Mouse (Mus musculus) forebrain, embryonic 15.5 days (tissue): ENCODE data around the gene Crybb2. TPM values are rescaled to one million over a fixed set of nuclear protein-coding genes. Genes with fewer than 3 reads are reported as not detected.
"Not testable (repeated sequence)": the region's sequence is repeated elsewhere in the genome, so short reads cannot be mapped to it uniquely, and the experiment has no call there.

Source experiments
- ATAC-seq: fragments of 200-750 bp; cut with Nextera tagmentation; replicated peaks from 2 replicates; pipeline ENCODE4 v1.8.0; 2017; ENCODE audit warnings: mild to moderate bottlenecking, moderate TSS enrichment, moderate library complexity
- H3K27ac ChIP-seq: fragments of 300-500 bp; sonication (generic); replicated peaks from 2 replicates; pipeline ENCODE4 v1.5.1; 2015; ENCODE audit warnings: mild to moderate bottlenecking, inconsistent platforms
- H3K27me3 ChIP-seq: fragments of 300-500 bp; sonication (generic); 2 replicates; pipeline ENCODE4 v1.6.1; 2015; ENCODE audit warnings: inconsistent platforms
- H3K36me3 ChIP-seq: fragments of 300-500 bp; sonication (generic); 2 replicates; pipeline ENCODE4 v1.6.1; 2015; ENCODE audit warnings: mild to moderate bottlenecking, inconsistent platforms
- H3K4me1 ChIP-seq: fragments of 300-500 bp; sonication (generic); 2 replicates; pipeline ENCODE4 v1.6.1; 2015; ENCODE audit warnings: inconsistent platforms
- H3K4me2 ChIP-seq: fragments of 300-500 bp; sonication (generic); replicated peaks from 2 replicates; pipeline ENCODE4 v1.6.1; 2015; ENCODE audit warnings: mild to moderate bottlenecking, inconsistent platforms
- H3K4me3 ChIP-seq: fragments of 300-500 bp; sonication (generic); 2 replicates; pipeline ENCODE4 v1.5.1; 2015; ENCODE audit warnings: mild to moderate bottlenecking, inconsistent platforms
- H3K9ac ChIP-seq: fragments of 300-500 bp; sonication (generic); replicated peaks from 2 replicates; pipeline ENCODE4 v1.6.1; 2015; ENCODE audit warnings: mild to moderate bottlenecking, inconsistent platforms
- H3K9me3 ChIP-seq: fragments of 300-500 bp; sonication (generic); 2 replicates; pipeline ENCODE4 v1.6.1; 2016; ENCODE audit warnings: inconsistent platforms
- WGBS: fragments of 180-500 bp; shearing (Covaris S2); methylation state at CpG from one replicate; pipeline ENCODE4 v1.1.7; 2015; ENCODE audit warnings: mixed read lengths; 5-methylcytosine and 5-hydroxymethylcytosine counted together
- polyA plus RNA-seq: library from polyadenylated mRNA; unstranded; fragments of >200 nt; fragmentation: Nextera tagmentation; extraction: Ambion mirVana; gene quantifications from 2 replicates; pipeline ENCODE4 v1.2.1, GENCODE M21; 2015

Crybb2 gene
- not detected in 2 replicates for polyA plus RNA-seq

- no peak within 1 kb of the TSS for H3K4me3 ChIP-seq
- H3K4me1 ChIP-seq, result no peaks in the 10 kb centered on the region
- no peaks in the 10 kb centered on the region for H3K27me3 ChIP-seq
- H3K36me3 ChIP-seq, result no peaks in the 10 kb centered on the region
- no peak within 1 kb of the TSS for H3K27ac ChIP-seq
- ATAC-seq, result no peak
- no peak within 1 kb of the TSS for H3K4me2 ChIP-seq
- no peak within 1 kb of the TSS for H3K9ac ChIP-seq
- no peaks in the 10 kb centered on the region for H3K9me3 ChIP-seq
These were observed at the start of gene Crybb2 for GRCm38 (mm10) chr5:113070017-113070416. Gene Crybb2, minus strand, starts transcription at chr5:113070117.

DNA sequence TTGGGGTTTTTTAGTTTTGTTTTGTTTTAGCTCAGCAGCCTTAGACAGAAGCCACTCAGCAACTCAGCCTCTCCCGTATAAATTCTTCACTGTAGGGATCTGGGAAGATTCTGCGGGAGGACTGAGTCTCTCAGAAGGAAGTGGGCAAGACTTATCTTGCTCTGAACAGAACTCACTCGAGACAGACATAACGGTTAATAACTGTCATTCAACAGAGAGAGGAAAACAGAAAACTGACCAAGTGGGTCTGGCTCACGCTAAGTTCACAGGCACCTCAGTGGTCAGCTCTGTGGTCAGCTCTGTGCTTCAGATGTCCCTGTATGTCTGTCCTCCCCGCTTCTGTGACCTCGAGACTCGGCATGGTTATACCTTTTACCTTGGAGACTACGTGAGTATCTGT lies 49.4 kb upstream of the Crybb2 start:
- no peaks in the 10 kb centered on the region for H3K27me3 ChIP-seq
- H3K36me3 ChIP-seq, result no peaks in the 10 kb centered on the region
- H3K4me2 ChIP-seq, result no peak overlapping the region
- no peaks in the 10 kb centered on the region for H3K9me3 ChIP-seq
- no peak overlapping the region for H3K9ac ChIP-seq
- no peak overlapping the region for H3K4me3 ChIP-seq
- no peak for ATAC-seq
- H3K4me1 ChIP-seq, result peaks cover 24% of the 10 kb centered on the region
- no peak overlapping the region for H3K27ac ChIP-seq
- whole genome bisulfite sequencing, result 86% methylated on average over 9 of the region's 9 CpGs

GRCm38 (mm10) chr5:113118695-113119094 lies 48.8 kb upstream of the Crybb2 start:
- Histone ChIP-seq H3K27ac (no peak overlapping the region), H3K4me3 (no peak overlapping the region), H3K9ac (no peak overlapping the region), H3K4me2 (no peak overlapping the region), H3K27me3 (no peaks in the 10 kb centered on the region), H3K36me3 (no peaks in the 10 kb centered on the region), H3K9me3 (no peaks in the 10 kb centered on the region), H3K4me1 (peaks cover 29% of the 10 kb centered on the region)
- WGBS, result 51% methylated on average over 6 of the region's 6 CpGs
- no peak for ATAC-seq

- Histone ChIP-seq H3K4me2 (no peak overlapping the region), H3K4me1 (peaks cover 33% of the 10 kb centered on the region)
- no peak for ATAC-seq
These were observed 47.4 kb upstream of the Crybb2 start for GRCm38 (mm10) chr5:113117361-113117760.

DNA sequence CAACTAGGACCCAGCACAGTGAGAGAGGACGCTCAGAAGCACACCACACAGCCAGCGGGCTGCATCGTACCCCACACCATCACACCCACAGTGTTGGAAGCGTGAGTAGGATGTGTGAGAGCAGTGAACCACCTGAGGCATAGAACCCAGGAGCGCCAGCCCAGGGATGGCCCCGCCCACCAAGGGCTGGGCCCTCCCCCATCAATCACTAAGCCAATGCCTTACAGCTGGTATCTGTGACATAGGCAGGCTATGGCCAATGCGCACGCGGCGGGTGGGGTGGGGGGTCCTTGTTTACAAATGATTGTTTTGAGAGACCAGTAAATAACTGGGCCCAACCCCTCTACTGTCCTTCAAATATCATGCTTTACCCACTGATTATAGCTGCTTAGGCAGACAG lies 46.0 kb upstream of the Crybb2 start:
- Histone ChIP-seq H3K27ac (no peak overlapping the region), H3K27me3 (no peaks in the 10 kb centered on the region), H3K4me1 (peaks cover 30% of the 10 kb centered on the region), H3K9me3 (no peaks in the 10 kb centered on the region), H3K36me3 (no peaks in the 10 kb centered on the region), H3K9ac (no peak overlapping the region), H3K4me3 (no peak overlapping the region), H3K4me2 (no peak overlapping the region)
- ATAC-seq, result no peak
- WGBS, result 78% methylated on average over 10 of the region's 10 CpGs

More at GRCm38 (mm10) chr5:113117361-113117760, 47.4 kb upstream of the Crybb2 start:
- Histone ChIP-seq H3K4me3 (no peak overlapping the region), H3K36me3 (no peaks in the 10 kb centered on the region), H3K9ac (no peak overlapping the region), H3K9me3 (no peaks in the 10 kb centered on the region), H3K27ac (no peak overlapping the region), H3K27me3 (no peaks in the 10 kb centered on the region)
- 63% methylated on average over 5 of the region's 5 CpGs for WGBS

DNA sequence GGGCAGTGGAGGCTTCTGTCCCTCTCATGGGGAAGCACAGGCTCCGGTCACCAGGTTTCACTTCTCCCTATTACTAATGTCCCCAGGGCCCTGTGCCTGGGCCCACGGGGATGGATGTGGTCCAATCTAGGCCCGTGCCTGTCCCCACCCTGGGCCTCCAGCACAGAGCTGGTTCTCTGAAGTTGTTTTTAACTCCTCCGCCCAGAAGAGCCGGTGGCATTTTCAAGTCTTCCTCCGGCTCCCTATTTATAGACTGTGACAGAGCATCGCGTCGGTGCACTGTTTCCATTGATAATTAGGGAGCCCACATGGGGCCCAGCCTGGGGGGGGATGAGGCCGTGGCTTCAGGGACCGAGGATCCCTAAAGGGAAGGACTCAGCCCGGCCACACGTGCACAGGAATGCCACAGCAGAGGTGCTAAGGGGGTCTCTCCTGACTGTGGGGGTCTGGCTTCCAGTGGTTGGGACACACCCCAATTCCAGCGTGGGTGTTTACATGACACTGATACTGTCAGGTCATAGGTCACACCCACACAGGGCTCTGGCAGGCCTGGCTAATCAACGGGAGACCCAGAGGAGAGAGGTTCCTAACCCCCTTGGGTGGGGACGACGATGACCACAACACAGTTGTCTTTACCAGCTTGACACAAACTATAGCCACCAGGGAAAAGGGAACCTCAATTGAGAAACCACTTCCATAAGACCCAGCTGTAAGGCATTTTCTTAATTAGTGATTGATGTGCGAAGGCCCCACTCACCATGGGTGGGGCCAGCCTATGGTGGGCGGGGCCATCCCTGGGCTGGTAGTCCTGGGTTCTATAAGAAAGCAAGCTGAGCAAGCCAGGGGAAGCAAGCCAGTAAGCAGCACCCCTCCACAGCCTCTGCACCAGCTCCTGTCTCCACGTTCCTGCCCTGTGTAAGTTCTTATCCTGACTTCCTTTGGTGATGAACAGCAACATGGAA lies 44.6 kb upstream of the Crybb2 start:
- no peak overlapping the region for H3K4me2 ChIP-seq
- H3K9ac ChIP-seq, result no peak overlapping the region
- no peak overlapping the region for H3K4me3 ChIP-seq
- no peak for ATAC-seq
- H3K27me3 ChIP-seq, result no peaks in the 10 kb centered on the region
- H3K27ac ChIP-seq, result no peak overlapping the region
- H3K4me1 ChIP-seq, result peaks cover 22% of the 10 kb centered on the region
- H3K36me3 ChIP-seq, result no peaks in the 10 kb centered on the region
- 50% methylated on average over 20 of the region's 20 CpGs for WGBS
- H3K9me3 ChIP-seq, result no peaks in the 10 kb centered on the region

GRCm38 (mm10) chr5:113113120-113113519 lies 43.2 kb upstream of the Crybb2 start:
- Histone ChIP-seq H3K27me3 (no peaks in the 10 kb centered on the region), H3K36me3 (no peaks in the 10 kb centered on the region), H3K4me1 (peaks cover 22% of the 10 kb centered on the region), H3K4me2 (no peak overlapping the region), H3K27ac (no peak overlapping the region), H3K4me3 (no peak overlapping the region), H3K9ac (no peak overlapping the region), H3K9me3 (no peaks in the 10 kb centered on the region)
- ATAC-seq, result no peak
- WGBS, result 43% methylated on average over 5 of the region's 5 CpGs

- WGBS, result 20% methylated on average over 4 of the region's 4 CpGs
- 0 out of 2 replicates have a peak overlapping the region, but pooled peaks have one; percentile 60 for H3K27ac ChIP-seq
These were observed 41.4 kb upstream of the Crybb2 start for GRCm38 (mm10) chr5:113111336-113111735.

GRCm38 (mm10) chr5:113110929-113111328 lies 41.0 kb upstream of the Crybb2 start:
- Histone ChIP-seq H3K9ac (no peak overlapping the region), H3K27me3 (no peaks in the 10 kb centered on the region), H3K27ac (peak overlapping the region; percentile 60), H3K4me2 (no peak overlapping the region), H3K36me3 (no peaks in the 10 kb centered on the region), H3K9me3 (no peaks in the 10 kb centered on the region), H3K4me1 (peaks cover 16% of the 10 kb centered on the region), H3K4me3 (no peak overlapping the region)
- 0% methylated on average over 1 of the region's 1 CpGs for WGBS
- no peak; the same call in 1 of the 2 replicates for ATAC-seq

More at GRCm38 (mm10) chr5:113111336-113111735, 41.4 kb upstream of the Crybb2 start:
- Histone ChIP-seq H3K27me3 (no peaks in the 10 kb centered on the region), H3K9me3 (no peaks in the 10 kb centered on the region), H3K9ac (no peak overlapping the region), H3K4me1 (peaks cover 16% of the 10 kb centered on the region), H3K4me3 (no peak overlapping the region), H3K4me2 (no peak overlapping the region), H3K36me3 (no peaks in the 10 kb centered on the region)
- ATAC-seq, result no peak

- WGBS, result 91% methylated on average over 2 of the region's 2 CpGs
These were observed 39.7 kb upstream of the Crybb2 start for GRCm38 (mm10) chr5:113109651-113110050.

DNA sequence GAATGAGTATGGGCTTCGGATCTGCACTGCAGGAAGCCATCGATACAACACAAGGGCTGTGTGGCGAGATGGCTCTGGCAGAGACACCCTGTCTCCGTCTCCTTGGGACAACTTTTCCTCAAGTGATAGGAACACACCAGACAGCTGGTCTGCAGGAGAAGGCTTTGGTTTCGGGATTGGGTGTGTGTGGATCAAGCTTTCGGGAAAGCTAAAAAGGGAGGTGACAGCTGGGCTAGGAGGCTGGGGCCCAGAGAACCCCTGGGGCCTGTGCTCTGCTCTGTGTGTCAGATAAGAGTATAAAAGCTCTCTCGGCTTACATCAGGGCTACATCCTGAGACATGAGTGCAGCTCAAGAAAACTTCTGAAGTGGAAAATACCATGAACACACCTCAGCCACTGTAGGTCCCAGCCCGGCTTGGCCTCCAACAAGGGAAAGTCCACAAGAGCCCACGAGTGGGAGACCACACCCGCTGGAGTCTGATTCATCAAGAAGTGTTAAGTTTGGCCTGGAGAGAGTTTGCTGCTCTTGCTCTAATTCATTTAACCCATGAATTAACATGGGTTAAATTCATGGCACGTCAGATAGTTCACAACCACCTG lies 38.3 kb upstream of the Crybb2 start:
- H3K4me3 ChIP-seq, result no peak overlapping the region
- H3K27me3 ChIP-seq, result no peaks in the 10 kb centered on the region
- H3K4me1 ChIP-seq, result peaks cover 8% of the 10 kb centered on the region
- H3K9me3 ChIP-seq, result no peaks in the 10 kb centered on the region
- no peak overlapping the region for H3K4me2 ChIP-seq
- 79% methylated on average over 11 of the region's 11 CpGs for WGBS
- H3K9ac ChIP-seq, result no peak overlapping the region
- ATAC-seq, result no peak
- H3K36me3 ChIP-seq, result no peaks in the 10 kb centered on the region
- H3K27ac ChIP-seq, result no peak overlapping the region

More at GRCm38 (mm10) chr5:113109651-113110050, 39.7 kb upstream of the Crybb2 start:
- not testable (repeated sequence) for H3K27ac ChIP-seq, H3K9me3 ChIP-seq, H3K4me3 ChIP-seq, H3K27me3 ChIP-seq, ATAC-seq, H3K9ac ChIP-seq, H3K36me3 ChIP-seq, H3K4me2 ChIP-seq
- peaks cover 16% of the 10 kb centered on the region for H3K4me1 ChIP-seq

DNA sequence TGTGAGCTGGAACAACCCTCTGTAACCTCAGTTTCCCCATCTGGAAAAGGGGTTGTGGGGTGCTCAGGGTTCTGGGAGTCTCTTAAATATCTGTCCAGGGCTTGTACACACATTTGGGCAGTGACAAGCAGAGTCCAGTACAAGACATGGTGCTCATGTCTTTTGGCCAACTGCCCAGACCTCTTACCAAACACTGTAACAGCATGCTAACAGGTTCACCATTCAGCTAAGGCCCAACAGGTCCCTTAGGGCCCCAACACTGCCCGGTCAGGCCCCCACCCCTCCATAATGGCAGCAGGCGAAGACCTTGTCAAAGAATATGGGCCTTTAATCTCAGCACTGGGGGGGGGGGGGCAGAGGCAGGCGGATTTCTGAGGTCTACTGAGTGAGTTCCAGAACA lies 37.8 kb upstream of the Crybb2 start:
- WGBS, result 35% methylated on average over 3 of the region's 3 CpGs
- no peak overlapping the region for H3K9ac ChIP-seq
- H3K9me3 ChIP-seq, result no peaks in the 10 kb centered on the region
- H3K36me3 ChIP-seq, result no peaks in the 10 kb centered on the region
- no peaks in the 10 kb centered on the region for H3K27me3 ChIP-seq
- no peak overlapping the region for H3K27ac ChIP-seq
- no peak for ATAC-seq
- H3K4me2 ChIP-seq, result no peak overlapping the region
- peaks cover 6% of the 10 kb centered on the region for H3K4me1 ChIP-seq
- H3K4me3 ChIP-seq, result no peak overlapping the region
